Mouse (Mus musculus): Measurements from ENCODE around the gene Slc6a20b.
"Not testable (repeated sequence)": the region's sequence is repeated elsewhere in the genome, so short reads cannot be mapped to it uniquely, and the experiment has no call there.

Gene Slc6a20b

GRCm38 (mm10) chr9:123632281-123632680 is at the start of gene Slc6a20b:
Gene Slc6a20b (minus strand): TSS chr9:123632565.
- in situ Hi-C loops (cut with MboI; ENCODE audit: low sequenced_read_pairs), result no loop called here

GRCm38 (mm10) chr9:123679198-123679597 is 46.8 kb upstream of the Slc6a20b start:
- in situ Hi-C loops (cut with MboI; ENCODE audit: low sequenced_read_pairs), result no loop called here

DNA sequence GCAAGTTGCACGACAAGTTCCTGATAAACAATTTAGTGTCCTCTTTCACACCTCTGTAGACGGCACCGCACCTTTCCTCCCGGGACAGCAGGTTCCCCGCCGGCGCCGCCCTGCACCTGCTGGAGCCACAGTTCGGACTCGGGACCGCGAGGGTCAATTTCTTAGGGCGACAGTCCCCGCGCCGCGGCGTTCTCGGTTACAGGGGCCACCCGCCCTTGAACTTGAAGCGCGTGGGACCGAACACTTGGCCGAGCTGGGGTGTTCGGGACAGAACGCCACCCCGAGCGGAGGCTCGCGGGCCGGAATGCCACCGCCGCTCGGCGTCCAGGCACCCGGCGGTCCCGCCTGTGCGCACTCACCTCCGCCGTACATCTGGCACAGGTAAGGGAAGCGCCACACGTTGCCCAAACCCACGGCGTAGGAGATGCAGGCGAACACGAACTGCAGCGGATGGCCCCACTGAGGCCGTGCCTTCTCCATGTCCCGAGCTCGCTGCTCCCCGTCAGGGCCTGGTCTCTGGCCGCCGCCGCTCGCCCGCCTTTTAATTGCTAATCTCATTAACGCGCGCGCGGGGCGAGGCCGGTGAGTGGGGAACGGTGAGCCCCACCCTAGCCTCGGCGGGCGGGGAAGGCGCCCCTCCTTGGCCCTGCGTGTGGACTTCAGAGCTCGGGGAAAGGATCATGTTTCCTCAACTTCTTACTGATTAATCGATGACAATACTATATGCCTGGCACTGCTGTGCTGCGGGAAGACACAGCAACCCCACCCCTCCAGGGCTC is 46.2 kb upstream of the Slc6a20b start, which contains the start of the genes Ccr9 and Slc6a20a:
Gene Ccr9, plus strand, starts transcription at position 113 of the 779 bp plus-strand sequence.
Gene Slc6a20a, minus strand, starts transcription at position 559 of the 779 bp plus-strand sequence.
- in situ Hi-C loops (cut with MboI; ENCODE audit: low sequenced_read_pairs), result no loop called here

DNA sequence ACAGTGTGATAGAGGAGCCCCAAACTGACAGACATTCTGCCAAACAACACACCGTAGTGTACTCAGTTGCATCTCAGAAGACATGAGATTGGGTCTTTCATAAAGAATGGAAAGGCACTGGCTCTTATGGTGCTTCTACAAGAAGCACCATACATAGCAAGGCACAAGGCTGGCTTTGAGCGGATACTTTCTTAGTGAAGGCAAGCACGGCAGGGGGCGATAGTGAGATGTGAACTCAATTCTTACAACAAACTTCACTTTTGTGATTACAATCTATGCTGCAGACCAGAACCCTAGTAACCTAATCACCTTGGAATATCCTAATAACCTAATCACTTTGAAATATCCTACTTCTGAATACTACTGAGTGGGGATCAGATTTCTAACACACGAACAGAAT is 33.3 kb upstream of the Slc6a20b start:
- in situ Hi-C loops (cut with MboI; ENCODE audit: low sequenced_read_pairs), result no loop called here

- in situ Hi-C loops (cut with MboI; ENCODE audit: low sequenced_read_pairs), result not testable (repeated sequence)
Measured at GRCm38 (mm10) chr9:123659986-123660676, 27.8 kb upstream of the Slc6a20b start.

DNA sequence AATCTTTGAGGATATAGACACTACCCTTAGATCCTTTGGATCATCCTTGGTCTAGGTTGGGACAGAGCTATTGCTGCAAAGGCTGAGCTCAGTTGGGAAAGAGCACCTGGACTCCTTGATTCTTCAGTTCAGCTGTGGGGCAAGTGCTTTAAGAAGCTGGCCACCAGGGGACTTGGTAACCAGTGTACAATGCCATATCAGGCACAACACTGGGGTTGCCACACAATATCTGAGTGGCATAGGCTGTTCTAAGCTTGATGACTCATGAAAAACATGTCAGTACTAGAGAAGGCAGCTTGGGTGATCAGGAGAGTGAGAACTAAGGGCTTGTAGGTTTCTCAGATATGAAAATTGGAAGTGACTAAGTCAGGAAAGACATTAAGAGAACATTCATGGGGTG is 26.6 kb upstream of the Slc6a20b start:
- in situ Hi-C loops (cut with MboI; ENCODE audit: low sequenced_read_pairs), result no loop called here

DNA sequence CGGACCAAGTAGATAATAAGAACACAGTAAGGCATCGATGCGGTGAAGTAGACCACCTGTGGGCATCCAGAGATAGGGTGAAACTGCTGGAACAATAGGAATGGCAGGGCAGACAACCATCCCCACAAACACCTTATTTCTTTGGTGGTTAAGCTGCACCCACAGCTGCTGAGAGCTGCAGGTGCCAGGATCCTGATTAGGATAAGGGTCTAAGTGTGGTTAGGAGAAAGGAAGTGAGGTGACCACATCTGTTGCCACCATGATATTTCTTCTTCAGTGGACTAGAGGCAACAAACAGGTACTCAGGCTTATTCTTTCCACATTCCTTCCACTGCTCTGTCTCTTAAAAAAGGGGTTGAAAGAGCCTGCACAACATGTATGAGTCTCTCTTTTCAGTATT is 25.1 kb upstream of the Slc6a20b start:
- in situ Hi-C loops (cut with MboI; ENCODE audit: low sequenced_read_pairs), result no loop called here

DNA sequence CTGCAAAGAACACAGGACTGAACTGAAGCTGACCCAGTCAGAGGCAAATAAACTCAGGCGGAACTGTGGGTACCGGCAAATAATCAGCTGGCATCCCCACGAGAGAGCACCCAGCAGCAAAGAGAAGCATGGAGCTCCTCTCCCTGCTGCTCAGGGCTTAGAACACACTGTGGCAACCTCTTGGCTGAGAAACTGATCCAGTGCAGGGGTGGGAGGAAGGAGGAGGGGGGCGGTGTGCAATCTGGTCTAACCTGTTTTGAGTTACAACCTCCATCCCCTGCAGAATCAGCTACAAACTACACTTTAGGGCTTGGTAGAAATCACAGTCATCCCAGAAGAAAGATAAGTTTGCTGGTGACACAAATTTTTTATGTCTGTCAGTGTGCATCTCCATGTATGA is 19.0 kb upstream of the Slc6a20b start:
- in situ Hi-C loops (cut with MboI; ENCODE audit: low sequenced_read_pairs), result no loop called here

DNA sequence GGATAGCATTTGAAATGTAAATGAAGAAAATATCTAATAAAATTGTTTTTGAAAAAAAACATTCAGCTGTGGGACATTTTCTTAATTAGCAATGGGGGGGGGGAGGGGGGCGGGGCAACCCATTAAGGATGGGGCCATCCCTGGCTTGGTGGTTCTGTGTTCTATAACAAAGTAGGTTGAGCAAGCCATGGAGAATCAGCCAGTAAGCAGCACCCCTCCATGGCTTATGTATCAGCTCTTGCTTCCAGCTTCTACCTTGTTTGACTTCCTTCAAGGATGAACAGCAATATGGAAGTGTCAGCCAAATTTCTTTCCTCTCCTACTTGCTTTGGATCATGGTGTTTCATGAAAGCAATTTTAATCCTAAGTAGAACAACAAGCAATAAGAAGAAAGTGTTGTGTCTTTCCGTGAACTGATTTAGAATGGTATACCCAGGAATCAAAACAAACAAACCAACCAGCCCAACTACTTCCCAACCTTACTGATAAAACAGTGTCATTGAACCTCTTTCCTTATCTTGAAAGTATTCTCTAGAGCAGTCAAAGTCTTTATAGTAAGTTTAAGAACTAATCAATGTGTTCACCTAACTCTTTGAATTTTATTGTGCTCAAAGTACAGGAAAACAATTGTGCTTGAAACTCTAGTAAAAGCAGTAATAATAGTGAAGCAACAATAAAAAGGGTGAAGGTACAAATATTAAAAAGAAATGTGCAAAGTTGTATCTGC is 17.6 kb upstream of the Slc6a20b start:
- in situ Hi-C loops (cut with MboI; ENCODE audit: low sequenced_read_pairs), result no loop called here

DNA sequence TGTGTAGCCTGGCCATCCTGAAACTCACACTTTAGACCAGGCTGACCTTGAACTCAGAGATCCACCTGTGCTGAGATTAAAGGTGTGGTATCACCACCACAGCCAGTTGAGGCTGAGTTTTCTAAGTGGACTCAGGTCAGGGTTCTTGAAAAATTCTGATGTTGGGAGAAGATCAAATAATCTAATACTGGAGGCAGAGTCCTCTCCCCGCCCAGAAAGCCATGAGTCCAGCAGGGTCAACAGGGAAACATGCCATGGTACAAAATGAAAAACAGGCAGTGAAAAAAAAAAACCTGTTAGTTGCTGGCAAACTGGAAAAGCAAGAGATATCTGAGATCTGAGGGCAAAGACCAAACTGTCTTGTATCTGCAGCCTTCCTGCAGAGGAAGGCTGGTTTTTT is 7.7 kb upstream of the Slc6a20b start:
- in situ Hi-C loops (cut with MboI; ENCODE audit: low sequenced_read_pairs), result loop anchor here (5.0 kb wide), 1 partner anchor 33 kb away; no protein-coding TSS in a partner anchor

GRCm38 (mm10) chr9:123638668-123639089 is 6.3 kb upstream of the Slc6a20b start:
- in situ Hi-C loops (cut with MboI; ENCODE audit: low sequenced_read_pairs), result no loop called here

- in situ Hi-C loops (cut with MboI; ENCODE audit: low sequenced_read_pairs), result no loop called here
Measured at GRCm38 (mm10) chr9:123638231-123638630, 5.9 kb upstream of the Slc6a20b start.

GRCm38 (mm10) chr9:123636771-123637170 is 4.4 kb upstream of the Slc6a20b start:
- in situ Hi-C loops (cut with MboI; ENCODE audit: low sequenced_read_pairs), result no loop called here

DNA sequence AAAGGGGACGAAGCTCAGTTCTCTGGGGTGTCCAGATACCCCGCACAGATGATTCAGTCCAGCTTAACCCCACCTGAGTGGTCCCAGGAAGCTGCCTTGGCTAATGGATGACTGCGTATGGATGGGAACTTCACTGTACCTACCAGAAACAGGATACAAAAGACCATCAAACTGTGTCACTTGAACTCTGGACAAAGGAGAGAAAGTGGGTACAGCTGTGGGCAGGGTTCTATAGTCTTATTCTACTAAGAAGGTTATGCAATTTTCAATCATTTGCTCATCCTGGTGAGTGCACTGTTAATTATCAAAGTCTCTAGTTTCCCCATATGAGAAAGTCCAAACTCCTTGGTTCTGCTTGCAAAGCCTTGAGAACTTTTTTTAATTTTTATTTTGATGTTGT is 628 bp upstream of the Slc6a20b start:
- in situ Hi-C loops (cut with MboI; ENCODE audit: low sequenced_read_pairs), result no loop called here

DNA sequence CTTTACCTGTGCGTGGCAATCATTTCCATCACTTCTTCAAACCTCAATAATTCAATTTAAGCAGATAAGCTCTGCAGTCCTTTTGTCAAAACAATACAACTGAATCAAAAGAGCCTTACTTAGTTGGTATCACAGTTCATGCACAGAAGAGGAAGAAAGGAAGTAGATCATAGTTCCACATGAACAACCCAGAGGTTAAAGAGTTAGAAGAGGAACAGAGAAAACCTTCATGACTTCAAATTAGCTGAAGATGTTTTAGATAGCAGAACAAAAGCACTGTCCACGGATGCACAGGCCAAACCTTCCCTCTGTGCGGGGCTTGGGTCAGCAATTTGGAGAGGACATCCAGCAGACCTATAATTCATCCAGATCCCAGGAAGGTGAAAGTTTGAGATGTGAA is 699 bp downstream of the Slc6a20b start:
- in situ Hi-C loops (cut with MboI; ENCODE audit: low sequenced_read_pairs), result no loop called here

DNA sequence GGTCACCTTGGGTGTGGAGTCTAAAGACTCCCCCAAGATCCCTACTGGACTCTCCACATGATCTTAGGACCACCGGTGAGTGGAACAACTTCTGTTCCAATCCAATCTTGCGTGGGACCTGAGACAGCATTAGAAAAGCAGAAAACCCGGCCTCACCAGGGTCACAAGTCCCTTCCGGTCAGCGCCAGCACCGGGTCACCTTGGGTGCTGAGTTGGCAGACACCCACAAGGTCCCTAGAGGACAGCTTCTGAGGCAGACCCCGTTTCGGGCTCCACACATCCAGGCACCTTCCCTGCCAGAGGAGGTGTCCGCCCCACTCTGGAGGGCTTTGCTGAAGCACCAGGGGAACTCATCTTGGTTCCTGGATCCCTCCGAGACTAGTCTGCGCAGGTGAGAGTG is 6.5 kb downstream of the Slc6a20b start:
- in situ Hi-C loops (cut with MboI; ENCODE audit: low sequenced_read_pairs), result no loop called here

- in situ Hi-C loops (cut with MboI; ENCODE audit: low sequenced_read_pairs), result no loop called here
Measured at GRCm38 (mm10) chr9:123624741-123625140, 7.6 kb downstream of the Slc6a20b start.

DNA sequence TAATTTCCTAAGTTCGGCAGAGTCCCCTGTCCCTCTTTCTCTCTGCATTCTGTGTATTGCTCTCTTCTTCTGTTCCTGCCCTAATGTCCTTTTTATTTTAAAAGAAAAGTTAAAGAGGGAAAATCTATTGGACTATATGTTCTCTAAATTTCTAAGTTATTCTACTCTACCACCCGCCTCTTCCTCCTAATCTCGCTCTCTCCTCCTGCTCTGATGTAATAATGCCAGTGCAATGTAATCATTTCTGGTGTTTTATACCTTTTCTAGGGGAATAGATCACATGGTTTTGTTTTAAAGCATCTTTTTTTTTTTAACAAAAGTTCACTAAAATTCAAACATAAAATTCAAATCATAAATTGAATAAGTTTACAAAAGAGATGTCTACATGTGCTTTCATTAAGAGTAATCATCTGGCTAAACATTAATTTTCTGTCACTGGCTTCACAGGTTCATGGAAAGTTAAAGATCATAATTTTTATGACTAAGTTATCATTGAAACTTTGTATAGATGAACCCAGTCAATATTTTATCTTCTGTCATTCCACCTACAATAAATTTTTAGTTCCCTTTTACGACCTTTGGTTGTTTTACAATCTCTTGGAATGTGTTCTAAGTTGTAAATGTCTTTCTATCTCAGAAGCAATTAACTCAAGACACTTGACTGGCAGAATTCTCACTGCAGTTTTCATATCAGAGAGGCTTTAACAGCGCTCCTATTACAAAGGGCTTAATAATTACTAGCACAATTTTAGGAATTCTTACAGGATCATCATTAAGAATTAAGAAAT is 11.9 kb downstream of the Slc6a20b start:
- in situ Hi-C loops (cut with MboI; ENCODE audit: low sequenced_read_pairs), result no loop called here

GRCm38 (mm10) chr9:123601529-123601928 is 30.8 kb downstream of the Slc6a20b start:
- in situ Hi-C loops (cut with MboI; ENCODE audit: low sequenced_read_pairs), result no loop called here

DNA sequence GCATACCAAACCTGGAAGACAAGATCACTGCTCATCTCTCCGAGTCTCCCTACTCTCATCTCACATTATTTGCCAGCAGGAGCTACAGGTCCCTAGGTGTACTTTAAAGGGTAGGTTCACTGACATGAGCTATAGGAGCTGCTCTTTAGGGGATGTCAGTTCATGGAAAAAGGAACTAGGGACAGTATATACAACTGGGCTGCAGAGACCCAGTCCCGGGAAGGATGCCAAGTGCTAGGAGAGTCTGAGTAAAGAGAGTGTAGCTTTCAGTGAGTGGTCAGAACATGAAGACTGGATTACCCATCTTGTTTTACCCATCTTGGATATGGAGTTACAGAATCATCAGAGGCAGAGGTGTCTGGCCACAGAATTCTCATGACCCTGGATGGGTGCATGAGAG is 35.0 kb downstream of the Slc6a20b start:
- in situ Hi-C loops (cut with MboI; ENCODE audit: low sequenced_read_pairs), result no loop called here

DNA sequence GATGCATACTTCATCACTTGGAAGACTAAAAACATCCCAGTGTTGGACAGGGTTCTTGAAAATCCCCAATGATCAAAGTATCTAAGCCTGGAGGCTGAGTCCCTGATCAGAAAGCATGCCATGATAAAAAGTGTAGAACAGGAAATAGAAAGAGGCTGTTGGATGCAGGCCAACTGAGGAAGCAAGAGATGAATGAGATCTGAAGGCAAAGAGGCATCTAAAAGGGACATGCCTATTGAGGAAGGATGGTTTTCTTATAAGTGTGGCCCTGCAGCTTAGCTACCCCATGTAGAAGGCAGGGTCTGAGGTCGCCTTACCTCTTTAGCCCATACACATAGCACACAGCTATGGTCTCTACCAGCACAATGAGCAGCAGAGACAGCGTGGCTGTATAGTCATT is 35.5 kb downstream of the Slc6a20b start:
- in situ Hi-C loops (cut with MboI; ENCODE audit: low sequenced_read_pairs), result no loop called here

Data from CH12F3 (cell line).